Comparison of ENCODE assay signal across 11 mouse cellular contexts in the genomic region with DNA sequence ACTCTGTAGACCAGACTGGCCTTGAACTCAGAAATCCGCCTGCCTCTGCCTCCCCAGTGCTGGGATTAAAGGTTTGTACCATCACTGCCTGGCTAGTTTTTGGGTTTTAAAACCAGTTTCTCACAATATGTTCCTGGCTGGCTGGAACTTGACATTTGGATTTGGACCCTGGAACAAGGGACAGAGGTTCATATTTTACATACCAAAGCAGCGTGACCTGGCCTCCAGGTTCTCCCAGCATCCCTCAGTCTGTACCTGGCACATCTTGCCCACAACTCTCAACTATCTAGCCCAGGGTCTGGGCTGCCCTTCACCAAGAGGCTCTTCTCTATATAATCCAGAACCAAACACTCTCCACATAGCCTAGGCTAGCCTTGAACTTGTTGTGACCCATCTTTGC. TPM values are rescaled to one million over a fixed set of nuclear protein-coding genes. Genes with fewer than 3 reads are reported as not detected.
DNase-seq lines count a peak whose midpoint lies in the region; ATAC-seq and TF ChIP-seq lines count a peak whose summit lies in the region.
"Had no signal": no experiment of that assay in that cellular context is flagged by ENCODE, and none has a peak within 500 bp of the region (broad histone marks: within the 10 kb centered on the region; RNA-seq: fewer than 3 reads in every experiment).

No protein-coding gene starts in this region.

- peak overlapping the region; percentile 98; the same call in 1 of the 2 replicates for H3K4me2 ChIP-seq in hindbrain, embryonic 13.5 days
- no peak overlapping the region; the same call in 1 of the 2 replicates for H3K4me2 ChIP-seq in hindbrain, embryonic 12.5 days (replicated peaks)
- peak overlapping the region; percentile 99; the same call in 1 of the 2 replicates for H3K4me2 ChIP-seq in midbrain, embryonic 15.5 days
- peak overlapping the region; percentile 74; the same call in 1 of the 2 replicates for H3K4me2 ChIP-seq in hindbrain, postnatal 0 days (ENCODE audit: low read depth, low read length)
- H3K4me2 ChIP-seq in myocyte (ENCODE audit: low read depth), result peak overlapping the region; percentile 72

- peaks cover 16% of the 10 kb centered on the region; the same call in 1 of the 2 replicates for H3K36me3 ChIP-seq in hindbrain, embryonic 13.5 days
- peaks cover 14% of the 10 kb centered on the region for H3K36me3 ChIP-seq in hindbrain, embryonic 12.5 days
- no peaks in the 10 kb centered on the region for H3K36me3 ChIP-seq in midbrain, embryonic 15.5 days (replicated peaks)
- H3K36me3 ChIP-seq in midbrain, embryonic 10.5 days, result peaks cover 45% of the 10 kb centered on the region
- no peaks in the 10 kb centered on the region for H3K36me3 ChIP-seq in hindbrain, postnatal 0 days (ENCODE audit: insufficient read depth, low read length)
- H3K36me3 ChIP-seq in myocyte (ENCODE audit: control insufficient read depth, insufficient read depth), result no peaks in the 10 kb centered on the region

- H3K27ac ChIP-seq in hindbrain, embryonic 13.5 days, result no peak overlapping the region
- no peak overlapping the region for H3K27ac ChIP-seq in hindbrain, embryonic 12.5 days
- no peak overlapping the region for H3K27ac ChIP-seq in midbrain, embryonic 15.5 days
- no peak overlapping the region for H3K27ac ChIP-seq in midbrain, embryonic 10.5 days (replicated peaks)
- no peak overlapping the region for H3K27ac ChIP-seq in hindbrain, postnatal 0 days

- H3K9ac ChIP-seq in hindbrain, embryonic 13.5 days, result peak overlapping the region; percentile 80; the same call in 1 of the 2 replicates
- no peak overlapping the region for H3K9ac ChIP-seq in hindbrain, embryonic 12.5 days
- H3K9ac ChIP-seq in midbrain, embryonic 15.5 days, result no peak overlapping the region
- no peak overlapping the region for H3K9ac ChIP-seq in hindbrain, postnatal 0 days (replicated peaks; ENCODE audit: low read length)

- no peak overlapping the region for H3K4me3 ChIP-seq in hindbrain, embryonic 13.5 days
- H3K4me3 ChIP-seq in hindbrain, embryonic 12.5 days, result no peak overlapping the region
- no peak overlapping the region for H3K4me3 ChIP-seq in midbrain, embryonic 15.5 days
- H3K4me3 ChIP-seq in midbrain, embryonic 10.5 days, result no peak overlapping the region
- H3K4me3 ChIP-seq in hindbrain, postnatal 0 days (ENCODE audit: low read length), result no peak overlapping the region
- no peak overlapping the region for H3K4me3 ChIP-seq in myocyte

- no peak overlapping the region for H3ac ChIP-seq in myocyte (ENCODE audit: control insufficient read depth, insufficient read length)

- peaks cover 80% of the 10 kb centered on the region for H3K4me1 ChIP-seq in hindbrain, embryonic 13.5 days (replicated peaks)
- peaks cover 57% of the 10 kb centered on the region for H3K4me1 ChIP-seq in hindbrain, embryonic 12.5 days
- peaks cover 53% of the 10 kb centered on the region for H3K4me1 ChIP-seq in midbrain, embryonic 15.5 days
- peaks cover 85% of the 10 kb centered on the region for H3K4me1 ChIP-seq in midbrain, embryonic 10.5 days
- H3K4me1 ChIP-seq in hindbrain, postnatal 0 days (ENCODE audit: insufficient read depth, low read length), result peaks cover 16% of the 10 kb centered on the region

- DNase-seq in midbrain, embryonic 10.5 days (ENCODE audit: low spot score), result no peak
- DNase-seq in hindbrain, postnatal 0 days (ENCODE audit: low spot score), result no peak
- no peak for DNase-seq in urinary bladder, postnatal 25 days (ENCODE audit: low spot score)
- DNase-seq in testis, postnatal 10 days (ENCODE audit: low spot score), result no peak
- DNase-seq: left cerebral cortex, postnatal 4 days had no signal

- ATAC-seq in hindbrain, embryonic 13.5 days (ENCODE audit: low FRiP score), result no peak
- no peak for ATAC-seq in hindbrain, embryonic 12.5 days (ENCODE audit: low FRiP score)
- no peak for ATAC-seq in midbrain, embryonic 15.5 days (replicated peaks)
- ATAC-seq in hindbrain, postnatal 0 days, result no peak

- H3K27me3 ChIP-seq in hindbrain, embryonic 13.5 days, result no peaks in the 10 kb centered on the region
- no peaks in the 10 kb centered on the region for H3K27me3 ChIP-seq in hindbrain, embryonic 12.5 days
- no peaks in the 10 kb centered on the region for H3K27me3 ChIP-seq in midbrain, embryonic 15.5 days (replicated peaks)
- H3K27me3 ChIP-seq in midbrain, embryonic 10.5 days (ENCODE audit: low read depth, poor library complexity, severe bottlenecking), result no peaks in the 10 kb centered on the region
- no peaks in the 10 kb centered on the region for H3K27me3 ChIP-seq in hindbrain, postnatal 0 days (ENCODE audit: insufficient read depth, low read length)
- no peaks in the 10 kb centered on the region for H3K27me3 ChIP-seq in myocyte (ENCODE audit: control insufficient read depth, insufficient read depth, insufficient read length)

- no peak for TF ChIP-seq CTCF in hindbrain, postnatal 0 days (IDR thresholded peaks at IDR 0.05; ENCODE audit: low read depth)

- no peaks in the 10 kb centered on the region for H3K9me3 ChIP-seq in hindbrain, embryonic 13.5 days
- no peaks in the 10 kb centered on the region for H3K9me3 ChIP-seq in hindbrain, embryonic 12.5 days (replicated peaks)
- no peaks in the 10 kb centered on the region for H3K9me3 ChIP-seq in midbrain, embryonic 15.5 days
- no peaks in the 10 kb centered on the region for H3K9me3 ChIP-seq in midbrain, embryonic 10.5 days (replicated peaks)
- no peaks in the 10 kb centered on the region for H3K9me3 ChIP-seq in hindbrain, postnatal 0 days (ENCODE audit: low read length)

- WGBS in hindbrain, embryonic 13.5 days, result 94% methylated on average over 2 of the region's 2 CpGs
- 96% methylated on average over 2 of the region's 2 CpGs for WGBS in hindbrain, embryonic 12.5 days
- 100% methylated on average over 2 of the region's 2 CpGs for WGBS in midbrain, embryonic 15.5 days
- 96% methylated on average over 2 of the region's 2 CpGs for WGBS in midbrain, embryonic 10.5 days
- WGBS in hindbrain, postnatal 0 days, result 94% methylated on average over 2 of the region's 2 CpGs

- no peak for TF ChIP-seq POLR2A in myocyte (IDR thresholded peaks at IDR 0.05; ENCODE audit: insufficient read length, low read depth)

- peaks cover 50% of the 10 kb centered on the region for H3K79me2 ChIP-seq in myocyte (ENCODE audit: control insufficient read depth, insufficient read depth)

TF ChIP-seq in myocyte, 11 proteins besides CTCF, POLR2A, EP300 and RAD21:
- TF ChIP-seq MAX (IDR thresholded peaks at IDR 0.05; ENCODE audit: low read depth) (no peak), CEBPB (IDR thresholded peaks at IDR 0.05; ENCODE audit: insufficient read depth, poor library complexity, severe bottlenecking) (no peak), TCF12 (IDR thresholded peaks at IDR 0.05; ENCODE audit: insufficient read depth, poor library complexity, severe bottlenecking) (no peak), POLR2AphosphoS2 (IDR thresholded peaks at IDR 0.05; ENCODE audit: insufficient read length, low read depth) (no peak)

RNA-seq across cellular contexts. Expression of gene Tssk6, which starts 2.1 kb away (rescaled TPM):
- 3.4 and 4.5 TPM in 2 replicates for polyA plus RNA-seq in hindbrain, embryonic 13.5 days (2015; fragmentation: Nextera tagmentation; extraction: Ambion mirVana)
- 4.1 and 4.7 TPM in 2 replicates for polyA plus RNA-seq in hindbrain, embryonic 12.5 days (2016; fragmentation: Nextera tagmentation; extraction: Ambion mirVana)
- polyA plus RNA-seq in midbrain, embryonic 15.5 days (2015; fragmentation: Nextera tagmentation; extraction: Ambion mirVana), result 4.5 and 4.7 TPM in 2 replicates
- 5.2 and 5.4 TPM in 2 replicates for polyA plus RNA-seq in midbrain, embryonic 10.5 days (2016; fragmentation: Nextera tagmentation; extraction: Ambion mirVana)
- 1.6 and 1.8 TPM in 2 replicates for total RNA-seq in hindbrain, postnatal 0 days (2014; rRNA removed)
- 3.7 and 4.3 TPM in 2 replicates for polyA plus RNA-seq in hindbrain, postnatal 0 days (2015; fragmentation: Nextera tagmentation; extraction: Ambion mirVana)
- 0.92 TPM for polyA plus RNA-seq in myocyte (2012; fragmentation: generic; extraction: Trizol)
- total RNA-seq: common myeloid progenitor, adult 5-6 weeks; left cerebral cortex, postnatal 4 days had no signal

RNA-seq across cellular contexts. Expression of gene Ndufa13, which starts 2.5 kb away (rescaled TPM):
- polyA plus RNA-seq in hindbrain, embryonic 13.5 days (2015; fragmentation: Nextera tagmentation; extraction: Ambion mirVana), result 187 and 198 TPM in 2 replicates
- polyA plus RNA-seq in hindbrain, embryonic 12.5 days (2016; fragmentation: Nextera tagmentation; extraction: Ambion mirVana), result 160 and 167 TPM in 2 replicates
- polyA plus RNA-seq in midbrain, embryonic 15.5 days (2015; fragmentation: Nextera tagmentation; extraction: Ambion mirVana), result 171 and 172 TPM in 2 replicates
- polyA plus RNA-seq in midbrain, embryonic 10.5 days (2016; fragmentation: Nextera tagmentation; extraction: Ambion mirVana), result 173 and 174 TPM in 2 replicates
- total RNA-seq in hindbrain, postnatal 0 days (2014; rRNA removed), result 61.0 and 91.4 TPM in 2 replicates
- polyA plus RNA-seq in hindbrain, postnatal 0 days (2015; fragmentation: Nextera tagmentation; extraction: Ambion mirVana), result 269 and 275 TPM in 2 replicates
- polyA plus RNA-seq in myocyte (2012; fragmentation: generic; extraction: Trizol), result 277 TPM

RNA-seq across cellular contexts. Expression of gene Yjefn3, which starts 2.6 kb away (rescaled TPM):
- polyA plus RNA-seq in hindbrain, embryonic 13.5 days (2015; fragmentation: Nextera tagmentation; extraction: Ambion mirVana), result 12.3 and 12.8 TPM in 2 replicates
- polyA plus RNA-seq in hindbrain, embryonic 12.5 days (2016; fragmentation: Nextera tagmentation; extraction: Ambion mirVana), result 10.1 and 12.4 TPM in 2 replicates
- polyA plus RNA-seq in midbrain, embryonic 15.5 days (2015; fragmentation: Nextera tagmentation; extraction: Ambion mirVana), result 9.6 and 12.2 TPM in 2 replicates
- polyA plus RNA-seq in midbrain, embryonic 10.5 days (2016; fragmentation: Nextera tagmentation; extraction: Ambion mirVana), result 4.2 and 5.9 TPM in 2 replicates
- 8.4 and 10.7 TPM in 2 replicates for total RNA-seq in hindbrain, postnatal 0 days (2014; rRNA removed)
- 13.3 and 13.8 TPM in 2 replicates for polyA plus RNA-seq in hindbrain, postnatal 0 days (2015; fragmentation: Nextera tagmentation; extraction: Ambion mirVana)
- 19.0 TPM for polyA plus RNA-seq in myocyte (2012; fragmentation: generic; extraction: Trizol)
- total RNA-seq: common myeloid progenitor, adult 5-6 weeks; monocyte, adult 5-6 weeks had no signal

RNA-seq across cellular contexts. Expression of gene Cilp2, which starts 12.4 kb away (rescaled TPM):
- polyA plus RNA-seq in hindbrain, embryonic 13.5 days (2015; fragmentation: Nextera tagmentation; extraction: Ambion mirVana), result 3.5 and 3.6 TPM in 2 replicates
- 1.2 and 1.5 TPM in 2 replicates for polyA plus RNA-seq in hindbrain, embryonic 12.5 days (2016; fragmentation: Nextera tagmentation; extraction: Ambion mirVana)
- polyA plus RNA-seq in midbrain, embryonic 15.5 days (2015; fragmentation: Nextera tagmentation; extraction: Ambion mirVana), result 5.8 and 5.9 TPM in 2 replicates
- 0.47 TPM in 2 replicates for polyA plus RNA-seq in midbrain, embryonic 10.5 days (2016; fragmentation: Nextera tagmentation; extraction: Ambion mirVana)
- 14.3 and 19.2 TPM in 2 replicates for total RNA-seq in hindbrain, postnatal 0 days (2014; rRNA removed)
- 6.9 and 7.2 TPM in 2 replicates for polyA plus RNA-seq in hindbrain, postnatal 0 days (2015; fragmentation: Nextera tagmentation; extraction: Ambion mirVana)
- 0.20 TPM for polyA plus RNA-seq in myocyte (2012; fragmentation: generic; extraction: Trizol)
- total RNA-seq: common myeloid progenitor, adult 5-6 weeks; monocyte, adult 5-6 weeks had no signal
